ENCODE assay signal across 24 mouse cellular contexts in genomic region chr19:35536816-35537215, GRCm38 (mm10).
"Had no signal": no experiment of that assay in that cellular context is flagged by ENCODE, and none has a peak within 500 bp of the region (broad histone marks: within the 10 kb centered on the region; RNA-seq: fewer than 3 reads in every experiment).

No protein-coding gene starts in this region.

- H3K4me2 ChIP-seq: limb, embryonic 13.5 days; liver, embryonic 12.5 days; liver, embryonic 15.5 days; lung, embryonic 15.5 days had no signal

- H3K4me1 ChIP-seq: limb, embryonic 10.5 days; limb, embryonic 13.5 days; liver, embryonic 12.5 days; liver, embryonic 15.5 days; lung, embryonic 15.5 days; megakaryocyte, embryonic 14.5 days had no signal

- DNase-seq: kidney, adult 2 months; kidney, postnatal 25 days; layer of hippocampus, adult 9-11 months; liver; lung, adult 18-20 months; lung, postnatal 10 days; lung, postnatal 36 days; midbrain, embryonic 14.5 days; right cerebral cortex, adult 18-20 months; right cerebral cortex, postnatal 14 days; right cerebral cortex, postnatal 4 days; thymus, adult 2 months; thymus, postnatal 14 days; thymus, postnatal 4 days had no signal

- H3K27me3 ChIP-seq: limb, embryonic 13.5 days; liver, embryonic 12.5 days; liver, embryonic 15.5 days; lung, embryonic 15.5 days; megakaryocyte, embryonic 14.5 days had no signal

- H3K36me3 ChIP-seq: limb, embryonic 10.5 days; limb, embryonic 13.5 days; liver, embryonic 12.5 days; liver, embryonic 15.5 days; lung, embryonic 15.5 days had no signal

- H3K9me3 ChIP-seq: limb, embryonic 10.5 days; limb, embryonic 13.5 days; liver, embryonic 12.5 days; liver, embryonic 15.5 days; lung, embryonic 15.5 days; megakaryocyte, embryonic 14.5 days had no signal

- H3K27ac ChIP-seq: kidney, postnatal 0 days; layer of hippocampus, adult 2 months; limb, embryonic 10.5 days; limb, embryonic 13.5 days; liver, embryonic 12.5 days; liver, embryonic 15.5 days; lung, embryonic 15.5 days; stomach, postnatal 0 days had no signal

- H3K9ac ChIP-seq: limb, embryonic 13.5 days; liver, embryonic 12.5 days; liver, embryonic 15.5 days; lung, embryonic 15.5 days had no signal

- H3K4me3 ChIP-seq: layer of hippocampus, adult 2 months; limb, embryonic 10.5 days; limb, embryonic 13.5 days; liver, embryonic 12.5 days; liver, embryonic 15.5 days; lung, embryonic 15.5 days; megakaryocyte, embryonic 14.5 days had no signal

- ATAC-seq: intestine, postnatal 0 days; liver, embryonic 12.5 days had no signal
